Mouse (Mus musculus) left cerebral cortex, postnatal 14 days (tissue): Measurements from ENCODE around the gene Slc27a5. TPM values are rescaled to one million over a fixed set of nuclear protein-coding genes. Genes with fewer than 3 reads are reported as not detected.

Experiments
- DNase-seq, 2 experiments: peaks; one replicate each; pipeline ENCODE4 v3.0.0; 2021 to 2022; ENCODE audit warnings: low spot score in 2 of 2, mixed read lengths in 1 of 2
- intact Hi-C: fragments of 180-260 bp; cut with DNase I; formaldehyde crosslinking; loops from one replicate; pipeline ENCODE4 v1.15.1; 2025
- total RNA-seq, 2 experiments: library from RNA; stranded (reverse); gene quantifications; 2 replicates each; pipeline ENCODE4 v1.2.3; 2021

Gene Slc27a5
- total RNA-seq, 2 experiments from 2014 or later, result not detected

GRCm38 (mm10) chr7:12997230-12997629 is 762 bp downstream of the Slc27a5 start:
- no peak for DNase-seq
- intact Hi-C loops, result no loop called here

GRCm38 (mm10) chr7:12995862-12996261 is 2.1 kb downstream of the Slc27a5 start:
- intact Hi-C loops, result no loop called here
- no peak for DNase-seq

- intact Hi-C loops, result no loop called here
- no peak for DNase-seq
Measured at GRCm38 (mm10) chr7:12993148-12993547, 4.8 kb downstream of the Slc27a5 start.

- DNase-seq, result no peak
- intact Hi-C loops, result no loop called here
Measured at GRCm38 (mm10) chr7:12992222-12992621, 5.8 kb downstream of the Slc27a5 start.

- intact Hi-C loops, result no loop called here
- no peak for DNase-seq
Measured at GRCm38 (mm10) chr7:12987409-12988189, 10.4 kb downstream of the Slc27a5 start.

- intact Hi-C loops, result no loop called here
- no peak for DNase-seq
Measured at GRCm38 (mm10) chr7:12986906-12987305, 11.1 kb downstream of the Slc27a5 start.

- no peak for DNase-seq
- intact Hi-C loops, result no loop called here
Measured at GRCm38 (mm10) chr7:12985724-12986123, 12.3 kb downstream of the Slc27a5 start.

GRCm38 (mm10) chr7:12980291-12980690 is 17.7 kb downstream of the Slc27a5 start:
- DNase-seq, result no peak
- intact Hi-C loops, result no loop called here

GRCm38 (mm10) chr7:12979776-12980175 is 18.2 kb downstream of the Slc27a5 start:
- no peak for DNase-seq
- intact Hi-C loops, result no loop called here

GRCm38 (mm10) chr7:12978931-12979722 is 18.9 kb downstream of the Slc27a5 start:
- no peak for DNase-seq
- intact Hi-C loops, result no loop called here

- intact Hi-C loops, result no loop called here
- peak; percentile 99 for DNase-seq
Measured at GRCm38 (mm10) chr7:12977682-12978389, 20.2 kb downstream of the Slc27a5 start, which contains the start of gene Zfp446. Gene Zfp446, plus strand, starts transcription at chr7:12977848.

GRCm38 (mm10) chr7:12970906-12971305 is 27.1 kb downstream of the Slc27a5 start:
- no peak for DNase-seq
- intact Hi-C loops, result no loop called here

GRCm38 (mm10) chr7:12966104-12966845 is 31.7 kb downstream of the Slc27a5 start:
- intact Hi-C loops, result no loop called here
- peak; percentile 30 to 50 for DNase-seq

GRCm38 (mm10) chr7:12965678-12966091 is 32.3 kb downstream of the Slc27a5 start, which contains the start of gene Zfp324:
Gene Zfp324, plus strand, starts transcription at chr7:12965838.
- intact Hi-C loops, result no loop called here
- peak; percentile 92 to 94 for DNase-seq

- DNase-seq, result peak; percentile 66 to 75
- intact Hi-C loops, result no loop called here
Measured at GRCm38 (mm10) chr7:12961511-12962141, 36.4 kb downstream of the Slc27a5 start.

- DNase-seq, result no peak
- intact Hi-C loops, result no loop called here
Measured at GRCm38 (mm10) chr7:12959718-12960117, 38.3 kb downstream of the Slc27a5 start.

GRCm38 (mm10) chr7:12958948-12959347 is 39.0 kb downstream of the Slc27a5 start:
- intact Hi-C loops, result no loop called here
- no peak for DNase-seq

GRCm38 (mm10) chr7:12957511-12957910 is 40.5 kb downstream of the Slc27a5 start:
- intact Hi-C loops, result no loop called here

GRCm38 (mm10) chr7:12954896-12955295 is 43.1 kb downstream of the Slc27a5 start:
- no peak for DNase-seq
- intact Hi-C loops, result no loop called here

More at GRCm38 (mm10) chr7:12957511-12957910, 40.5 kb downstream of the Slc27a5 start:
- DNase-seq, result no peak
